Mouse (Mus musculus): ENCODE measurements around the gene Cacna1e.

DNA sequence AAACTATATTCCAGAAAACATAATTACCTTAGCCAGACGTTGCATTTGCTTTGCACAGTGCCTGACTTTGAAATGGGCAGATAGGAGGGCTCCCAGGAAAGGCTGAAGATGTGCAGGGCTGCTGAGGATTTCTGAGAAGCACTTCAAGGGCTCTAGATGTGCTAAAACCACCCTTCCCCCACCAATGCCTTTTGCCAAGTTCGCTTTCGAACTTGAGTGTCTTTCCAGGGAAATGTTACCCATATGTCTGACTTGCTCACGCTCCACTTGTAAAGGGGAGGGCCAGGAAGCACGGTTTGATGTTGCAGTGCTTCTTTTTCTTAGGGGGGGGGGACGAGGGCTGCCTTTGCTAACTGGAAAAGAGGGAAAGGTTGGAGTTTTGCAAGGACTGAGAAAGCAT, 393.2 kb downstream of the Cacna1e start:
- TF ChIP-seq USF2 (IDR thresholded peaks at IDR 0.05; ENCODE audit: borderline replicate concordance in 1 of 2, insufficient read depth in 1 of 2, low read depth in 1 of 2, low read length in 2 of 2) (no peak), CTCF (IDR thresholded peaks at IDR 0.05 in 2 of 3, conservative IDR thresholded peaks at IDR 0.05 in 1 of 3; ENCODE audit: control insufficient read depth in 1 of 3, insufficient read depth in 1 of 3, low read depth in 2 of 3, low read length in 3 of 3, poor library complexity in 1 of 3, severe bottlenecking in 1 of 3) (no peak), GATA1 (IDR thresholded peaks at IDR 0.05; ENCODE audit: low read depth, low read length) (no peak), GABPA (IDR thresholded peaks at IDR 0.05; ENCODE audit: low read depth, low read length) (no peak), CHD1 (IDR thresholded peaks at IDR 0.05; ENCODE audit: low read depth, low read length) (no peak), POLR2A (IDR thresholded peaks at IDR 0.05; ENCODE audit: control insufficient read depth in 1 of 2, insufficient read depth in 1 of 2, low read depth in 1 of 2, low read length in 2 of 2, poor library complexity in 1 of 2) (no peak), EP300 (IDR thresholded peaks at IDR 0.05; ENCODE audit: low read depth in 1 of 2, low read length in 2 of 2) (no peak), POLR2AphosphoS2 (IDR thresholded peaks at IDR 0.05; ENCODE audit: low read length) (no peak), MEF2A (IDR thresholded peaks at IDR 0.05; ENCODE audit: extremely low read depth, insufficient replicate concordance, low read depth, low read length, poor library complexity, severe bottlenecking) (no peak)
